Mouse (Mus musculus): Measurements from ENCODE around the gene Sash1. TPM values are rescaled to one million over a fixed set of nuclear protein-coding genes. Genes with fewer than 3 reads are reported as not detected.

Sash1 gene
- polyA plus RNA-seq, 1 experiment: 4.7 TPM

DNA sequence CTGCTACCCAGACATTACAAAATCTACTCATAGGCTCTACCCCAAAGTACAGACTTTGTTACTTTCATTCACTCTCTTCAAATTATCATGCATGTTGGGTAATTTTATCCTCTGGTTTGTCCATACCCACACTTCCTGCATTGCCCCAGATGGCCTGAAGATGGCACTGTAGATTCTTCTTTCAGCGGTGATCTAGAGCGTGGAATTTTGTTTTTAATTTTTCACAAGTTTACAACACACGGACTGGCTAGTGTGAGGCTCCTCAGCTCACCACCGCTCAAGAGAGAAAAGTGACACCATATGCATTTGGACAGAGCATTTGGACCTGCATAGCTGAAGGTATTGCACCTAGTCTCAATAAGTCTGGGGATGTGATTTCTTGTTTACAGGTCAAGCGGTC is 93.5 kb downstream of the Sash1 start:
- no peak overlapping the region for H3K4me3 ChIP-seq (replicated peaks; ENCODE audit: control insufficient read depth, low read depth, low read length)
- WGBS: 56% methylated on average over 5 of the region's 5 CpGs
- H3K4me1 ChIP-seq (ENCODE audit: control insufficient read depth, insufficient read depth, low read length): no peaks in the 10 kb centered on the region
- TF ChIP-seq CTCF (IDR thresholded peaks at IDR 0.05; ENCODE audit: control insufficient read depth, insufficient read depth, low read length): 0 out of 2 replicates have a peak, but pooled peaks have one; percentile 23
- no peak for TF ChIP-seq POLR2A (IDR thresholded peaks at IDR 0.05; ENCODE audit: borderline replicate concordance, control insufficient read depth, low read depth, low read length)
- no peak overlapping the region for H3K27ac ChIP-seq (ENCODE audit: control insufficient read depth, insufficient read depth, low read depth, low read length, poor library complexity)

DNA sequence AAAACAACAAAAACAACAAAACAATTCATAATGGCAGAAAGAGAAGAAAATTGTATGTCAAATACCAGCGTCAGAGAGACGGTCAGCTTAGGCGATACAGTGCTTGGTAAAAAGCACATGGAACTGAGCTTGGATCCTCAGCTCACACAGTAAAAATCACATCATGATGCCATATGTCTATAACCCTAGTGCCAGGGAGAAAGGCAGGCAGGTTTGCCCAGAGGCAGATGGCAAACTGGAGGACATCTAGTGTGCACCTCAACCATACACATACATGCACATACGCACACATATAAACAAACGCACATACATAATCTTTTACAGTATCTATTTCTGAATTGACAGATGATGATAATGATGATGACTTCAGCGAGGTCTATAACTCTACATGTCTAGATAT is 96.8 kb downstream of the Sash1 start:
- Histone ChIP-seq H3K4me1 (ENCODE audit: control insufficient read depth, insufficient read depth, low read length) (no peaks in the 10 kb centered on the region), H3K4me3 (replicated peaks; ENCODE audit: control insufficient read depth, low read depth, low read length) (no peak overlapping the region), H3K27ac (ENCODE audit: control insufficient read depth, insufficient read depth, low read depth, low read length, poor library complexity) (no peak overlapping the region)
- no peak for TF ChIP-seq CTCF (IDR thresholded peaks at IDR 0.05; ENCODE audit: control insufficient read depth, insufficient read depth, low read length)
- TF ChIP-seq POLR2A (IDR thresholded peaks at IDR 0.05; ENCODE audit: borderline replicate concordance, control insufficient read depth, low read depth, low read length): no peak
- 89% methylated on average over 6 of the region's 6 CpGs for WGBS

- no peaks in the 10 kb centered on the region for H3K4me1 ChIP-seq (ENCODE audit: control insufficient read depth, insufficient read depth, low read length)
- 84% methylated on average over 2 of the region's 2 CpGs for WGBS
These were observed 98.6 kb downstream of the Sash1 start for GRCm38 (mm10) chr10:8787221-8787620.

GRCm38 (mm10) chr10:8785451-8786145 is 100.3 kb downstream of the Sash1 start:
- Histone ChIP-seq H3K27ac (ENCODE audit: control insufficient read depth, insufficient read depth, low read depth, low read length, poor library complexity) (no peak overlapping the region), H3K4me3 (replicated peaks; ENCODE audit: control insufficient read depth, low read depth, low read length) (no peak overlapping the region), H3K4me1 (ENCODE audit: control insufficient read depth, insufficient read depth, low read length) (no peaks in the 10 kb centered on the region)
- no peak for TF ChIP-seq POLR2A (IDR thresholded peaks at IDR 0.05; ENCODE audit: borderline replicate concordance, control insufficient read depth, low read depth, low read length)
- TF ChIP-seq CTCF (IDR thresholded peaks at IDR 0.05; ENCODE audit: control insufficient read depth, insufficient read depth, low read length): no peak
- 84% methylated on average over 11 of the region's 11 CpGs for WGBS

More at GRCm38 (mm10) chr10:8787221-8787620, 98.6 kb downstream of the Sash1 start:
- H3K4me3 ChIP-seq (replicated peaks; ENCODE audit: control insufficient read depth, low read depth, low read length): no peak overlapping the region
- H3K27ac ChIP-seq (ENCODE audit: control insufficient read depth, insufficient read depth, low read depth, low read length, poor library complexity): no peak overlapping the region
- TF ChIP-seq POLR2A (IDR thresholded peaks at IDR 0.05; ENCODE audit: borderline replicate concordance, control insufficient read depth, low read depth, low read length): no peak
- no peak for TF ChIP-seq CTCF (IDR thresholded peaks at IDR 0.05; ENCODE audit: control insufficient read depth, insufficient read depth, low read length)

GRCm38 (mm10) chr10:8781876-8782372 is 103.9 kb downstream of the Sash1 start:
- TF ChIP-seq CTCF (IDR thresholded peaks at IDR 0.05; ENCODE audit: control insufficient read depth, insufficient read depth, low read length): no peak
- Histone ChIP-seq H3K4me3 (replicated peaks; ENCODE audit: control insufficient read depth, low read depth, low read length) (no peak overlapping the region), H3K4me1 (ENCODE audit: control insufficient read depth, insufficient read depth, low read length) (no peaks in the 10 kb centered on the region), H3K27ac (ENCODE audit: control insufficient read depth, insufficient read depth, low read depth, low read length, poor library complexity) (no peak overlapping the region)
- 81% methylated on average over 10 of the region's 10 CpGs for WGBS

DNA sequence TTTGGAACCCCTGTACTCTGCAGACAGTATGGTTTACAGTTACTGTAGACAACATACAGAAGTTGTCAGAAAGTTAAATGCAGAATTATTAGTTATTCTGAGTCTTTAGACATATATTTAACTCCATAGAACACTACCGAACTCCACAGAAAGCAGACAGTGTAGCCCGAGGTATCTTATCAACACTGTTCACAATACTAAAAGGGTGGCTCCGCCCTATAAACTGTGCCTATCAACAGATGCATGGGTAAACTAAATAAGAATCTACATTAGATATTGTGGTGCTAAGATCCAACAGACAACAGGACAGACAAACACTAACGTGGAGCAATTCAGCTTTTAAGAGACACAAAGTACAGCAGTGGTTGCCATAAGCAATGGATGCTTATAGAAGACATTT is 106.0 kb downstream of the Sash1 start:
- no peak overlapping the region for H3K27ac ChIP-seq (ENCODE audit: control insufficient read depth, insufficient read depth, low read depth, low read length, poor library complexity)
- H3K4me1 ChIP-seq (ENCODE audit: control insufficient read depth, insufficient read depth, low read length): no peaks in the 10 kb centered on the region
- WGBS: 69% methylated on average over 4 of the region's 4 CpGs
- H3K4me3 ChIP-seq (replicated peaks; ENCODE audit: control insufficient read depth, low read depth, low read length): no peak overlapping the region
- no peak for TF ChIP-seq CTCF (IDR thresholded peaks at IDR 0.05; ENCODE audit: control insufficient read depth, insufficient read depth, low read length)
- no peak for TF ChIP-seq POLR2A (IDR thresholded peaks at IDR 0.05; ENCODE audit: borderline replicate concordance, control insufficient read depth, low read depth, low read length)

GRCm38 (mm10) chr10:8778845-8779244 is 107.0 kb downstream of the Sash1 start:
- Histone ChIP-seq H3K27ac (ENCODE audit: control insufficient read depth, insufficient read depth, low read depth, low read length, poor library complexity) (no peak overlapping the region), H3K4me1 (ENCODE audit: control insufficient read depth, insufficient read depth, low read length) (no peaks in the 10 kb centered on the region), H3K4me3 (replicated peaks; ENCODE audit: control insufficient read depth, low read depth, low read length) (no peak overlapping the region)
- no peak for TF ChIP-seq POLR2A (IDR thresholded peaks at IDR 0.05; ENCODE audit: borderline replicate concordance, control insufficient read depth, low read depth, low read length)
- TF ChIP-seq CTCF (IDR thresholded peaks at IDR 0.05; ENCODE audit: control insufficient read depth, insufficient read depth, low read length): no peak
- WGBS: 87% methylated on average over 7 of the region's 7 CpGs

DNA sequence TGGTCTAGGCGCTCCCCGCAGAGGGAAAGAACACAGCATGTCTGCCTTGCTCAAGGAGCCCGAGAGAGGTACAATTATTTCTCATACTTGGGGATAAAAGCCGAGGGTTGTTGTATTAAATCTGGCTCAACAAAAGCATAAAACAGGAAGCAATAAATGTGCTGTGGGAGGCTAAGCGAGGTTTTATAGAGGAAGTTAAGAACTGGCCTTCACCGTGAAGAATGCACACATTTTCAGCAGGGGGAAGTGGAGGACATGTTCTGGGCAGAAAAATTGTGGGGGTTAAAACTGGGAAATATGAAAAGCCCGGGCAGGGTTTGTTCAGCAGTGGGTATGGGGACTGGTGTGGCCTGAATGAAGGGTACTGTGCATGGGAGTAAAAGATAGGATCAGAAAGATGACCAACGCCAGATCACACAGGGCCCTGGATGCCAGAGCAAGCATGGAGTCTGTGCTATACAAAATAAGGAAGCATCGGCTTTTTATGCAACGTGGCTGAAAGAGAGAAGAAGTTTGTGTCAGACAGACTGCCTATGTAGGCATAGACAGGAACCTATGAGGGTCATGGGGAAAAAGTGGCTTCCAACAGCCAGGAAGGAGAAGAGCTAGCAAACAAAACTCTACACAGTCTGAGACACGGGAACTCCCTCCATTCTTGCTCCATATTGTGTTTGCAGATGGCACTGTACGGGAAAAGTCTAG is 108.2 kb downstream of the Sash1 start:
- H3K4me3 ChIP-seq (replicated peaks; ENCODE audit: control insufficient read depth, low read depth, low read length): no peak overlapping the region
- peak overlapping the region; percentile 56 for H3K27ac ChIP-seq (ENCODE audit: control insufficient read depth, insufficient read depth, low read depth, low read length, poor library complexity)
- WGBS: 32% methylated on average over 12 of the region's 12 CpGs
- TF ChIP-seq POLR2A (IDR thresholded peaks at IDR 0.05; ENCODE audit: borderline replicate concordance, control insufficient read depth, low read depth, low read length) (no peak), CTCF (IDR thresholded peaks at IDR 0.05; ENCODE audit: control insufficient read depth, insufficient read depth, low read length) (no peak)
- no peaks in the 10 kb centered on the region; the same call in 1 of the 2 replicates for H3K4me1 ChIP-seq (ENCODE audit: control insufficient read depth, insufficient read depth, low read length)

Measured in bone marrow, adult 2 months (tissue).